Mouse (Mus musculus) kidney, embryonic 14.5 days (tissue): ENCODE measurements at regions not wholly inside any gene's neighbourhood (a gene's known extent, or its start where the extent isn't known, plus 50 kb on each side); places are given as distances from the start of the nearest gene placed in this dataset.
A peak's percentile ranks its signal among the peaks of the same experiment; 100 is the strongest.

Experiments
- ATAC-seq: fragments of 200-750 bp; cut with Nextera tagmentation; 2 replicates; pipeline ENCODE4 v1.8.0; 2017; ENCODE audit warnings: moderate number of reproducible peaks, mild to moderate bottlenecking, moderate TSS enrichment, moderate library complexity; ENCODE audit not compliant: low FRiP score, low TSS enrichment
- H3K27ac ChIP-seq: fragments of 300-500 bp; sonication (generic); 2 replicates; pipeline ENCODE4 v1.5.1; 2014; ENCODE audit warnings: low read depth, mild to moderate bottlenecking, low read length, moderate library complexity, mixed read lengths
- H3K27me3 ChIP-seq: fragments of 300-500 bp; sonication (generic); 2 replicates; pipeline ENCODE4 v1.6.1; 2014; ENCODE audit warnings: mild to moderate bottlenecking, low read length; ENCODE audit not compliant: control insufficient read depth, insufficient read depth
- H3K36me3 ChIP-seq: fragments of 300-500 bp; sonication (generic); 2 replicates; pipeline ENCODE4 v1.6.1; 2014; ENCODE audit warnings: low read length, mixed read lengths; ENCODE audit not compliant: control insufficient read depth, insufficient read depth
- H3K4me1 ChIP-seq: fragments of 300-500 bp; sonication (generic); 2 replicates; pipeline ENCODE4 v1.6.1; 2014; ENCODE audit warnings: low read length, mixed read lengths; ENCODE audit not compliant: control insufficient read depth, insufficient read depth
- H3K4me2 ChIP-seq: fragments of 300-500 bp; sonication (generic); replicated peaks from 2 replicates; pipeline ENCODE4 v1.6.1; 2014; ENCODE audit warnings: low read depth, mild to moderate bottlenecking, low read length
- H3K4me3 ChIP-seq: fragments of 300-500 bp; sonication (generic); 2 replicates; pipeline ENCODE4 v1.5.1; 2014; ENCODE audit warnings: mild to moderate bottlenecking, low read length
- H3K9ac ChIP-seq: fragments of 300-500 bp; sonication (generic); 2 replicates; pipeline ENCODE4 v1.6.1; 2014; ENCODE audit warnings: low read depth, mild to moderate bottlenecking, low read length, moderate library complexity
- H3K9me3 ChIP-seq: fragments of 300-500 bp; sonication (generic); 2 replicates; pipeline ENCODE4 v1.6.1; 2016; ENCODE audit warnings: low read length; ENCODE audit not compliant: control insufficient read depth
- WGBS: fragments of 180-500 bp; shearing (Covaris S2); extraction: QIAGEN DNeasy Blood & Tissue Kit; methylation state at CpG from one replicate; pipeline ENCODE4 v1.1.7; 2014; 5-methylcytosine and 5-hydroxymethylcytosine counted together

DNA sequence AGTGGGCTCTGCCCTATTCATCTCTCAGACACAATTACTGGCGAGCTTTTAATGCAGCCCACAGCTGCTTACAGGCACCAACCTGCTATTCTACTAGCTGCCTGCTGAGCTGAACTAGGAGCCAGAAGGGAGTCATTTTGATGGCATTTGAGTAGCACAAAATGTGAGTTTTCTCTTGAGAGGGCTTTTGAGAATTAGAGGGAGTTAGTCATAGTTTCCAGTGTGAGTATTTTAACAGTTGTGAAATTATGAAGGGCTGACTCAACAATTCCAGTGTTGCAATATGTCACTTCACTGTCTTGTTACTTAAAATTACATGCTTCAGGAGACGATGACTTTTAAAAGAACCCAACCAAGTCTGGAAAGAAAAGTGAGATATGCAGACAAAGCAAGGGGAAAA is 54.4 kb upstream of the Ly86 start:
- H3K36me3 ChIP-seq = no peaks in the 10 kb centered on the region
- no peaks in the 10 kb centered on the region for H3K4me1 ChIP-seq
- no peak overlapping the region for H3K4me2 ChIP-seq
- H3K9me3 ChIP-seq = no peaks in the 10 kb centered on the region
- no peak overlapping the region for H3K27ac ChIP-seq
- no peaks in the 10 kb centered on the region for H3K27me3 ChIP-seq
- WGBS = 56% methylated on average over 2 of the region's 2 CpGs
- ATAC-seq = no peak
- no peak overlapping the region for H3K4me3 ChIP-seq
- no peak overlapping the region for H3K9ac ChIP-seq

DNA sequence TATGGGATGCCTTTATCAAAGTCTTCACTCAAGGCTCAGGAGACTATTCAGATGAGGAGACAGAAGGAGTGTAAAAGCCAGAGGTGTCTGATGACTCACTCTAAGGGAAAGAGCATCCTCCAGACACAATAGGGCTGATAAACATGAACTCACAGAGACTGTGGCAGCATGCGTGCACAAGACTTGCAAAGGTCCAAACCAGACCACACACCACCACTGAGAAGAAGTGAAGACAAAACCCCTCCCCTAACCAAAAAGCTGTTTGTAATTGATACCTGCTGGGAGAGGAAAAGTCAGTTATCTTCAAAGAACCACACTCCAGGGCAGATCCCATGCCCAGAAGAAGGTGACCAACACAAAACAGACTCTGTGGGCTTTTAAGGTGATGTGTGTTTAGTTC is 56.0 kb upstream of the Ly86 start:
- no peak for ATAC-seq
- 59% methylated on average over 1 of the region's 1 CpGs for WGBS
- no peaks in the 10 kb centered on the region for H3K27me3 ChIP-seq
- no peaks in the 10 kb centered on the region for H3K9me3 ChIP-seq
- no peak overlapping the region for H3K9ac ChIP-seq
- H3K36me3 ChIP-seq = no peaks in the 10 kb centered on the region
- H3K4me3 ChIP-seq = no peak overlapping the region
- no peak overlapping the region for H3K4me2 ChIP-seq
- no peak overlapping the region for H3K27ac ChIP-seq
- H3K4me1 ChIP-seq = no peaks in the 10 kb centered on the region

- no peak for ATAC-seq
- WGBS = 81% methylated on average over 5 of the region's 5 CpGs
- no peaks in the 10 kb centered on the region for H3K27me3 ChIP-seq
Observed at GRCm38 (mm10) chr13:37282515-37282914, 62.5 kb upstream of the Ly86 start.

DNA sequence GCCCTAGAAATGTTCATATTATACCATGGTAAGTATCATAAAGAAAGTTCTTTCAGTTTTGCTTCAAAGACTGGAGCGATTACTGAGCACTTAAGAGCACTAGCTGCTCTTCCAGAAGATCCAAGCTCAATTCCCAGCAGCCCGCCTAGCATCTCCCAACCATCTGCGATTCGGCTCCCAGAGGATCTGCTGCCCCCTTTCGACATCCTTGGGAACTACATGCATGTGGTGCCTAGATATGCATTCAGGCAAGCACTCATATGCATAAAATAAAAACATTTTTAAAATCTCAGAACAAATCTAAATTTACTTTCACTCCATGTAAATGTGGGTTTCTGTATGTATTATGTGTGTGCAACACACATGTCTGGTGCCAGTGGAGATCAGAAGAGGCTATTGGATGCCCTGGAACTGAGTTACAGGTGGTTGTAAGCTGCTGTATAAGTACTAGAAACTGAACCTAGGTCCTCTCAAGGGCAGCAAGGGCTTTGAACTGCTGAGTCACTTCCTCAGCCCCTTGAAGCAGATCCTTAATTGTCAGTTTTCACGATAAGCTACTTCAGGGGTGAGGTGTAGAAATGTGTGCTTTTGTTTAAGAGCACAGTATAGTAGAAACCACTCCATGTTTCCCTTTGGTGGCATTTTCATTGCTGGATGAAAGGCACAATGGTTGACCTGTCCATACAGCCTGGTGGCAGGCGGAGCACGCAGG is 65.8 kb upstream of the Ly86 start:
- Histone ChIP-seq H3K4me3 (no peak overlapping the region), H3K4me1 (no peaks in the 10 kb centered on the region), H3K36me3 (no peaks in the 10 kb centered on the region), H3K9ac (no peak overlapping the region), H3K27me3 (no peaks in the 10 kb centered on the region), H3K9me3 (peaks cover 3% of the 10 kb centered on the region; the same call in 1 of the 2 replicates), H3K4me2 (no peak overlapping the region), H3K27ac (no peak overlapping the region)
- WGBS = 87% methylated on average over 8 of the region's 8 CpGs
- ATAC-seq = no peak

More at GRCm38 (mm10) chr13:37282515-37282914, 62.5 kb upstream of the Ly86 start:
- Histone ChIP-seq H3K9ac (no peak overlapping the region), H3K4me2 (no peak overlapping the region), H3K27ac (no peak overlapping the region), H3K9me3 (peaks cover 3% of the 10 kb centered on the region; the same call in 1 of the 2 replicates), H3K4me3 (no peak overlapping the region), H3K36me3 (no peaks in the 10 kb centered on the region), H3K4me1 (no peaks in the 10 kb centered on the region)

DNA sequence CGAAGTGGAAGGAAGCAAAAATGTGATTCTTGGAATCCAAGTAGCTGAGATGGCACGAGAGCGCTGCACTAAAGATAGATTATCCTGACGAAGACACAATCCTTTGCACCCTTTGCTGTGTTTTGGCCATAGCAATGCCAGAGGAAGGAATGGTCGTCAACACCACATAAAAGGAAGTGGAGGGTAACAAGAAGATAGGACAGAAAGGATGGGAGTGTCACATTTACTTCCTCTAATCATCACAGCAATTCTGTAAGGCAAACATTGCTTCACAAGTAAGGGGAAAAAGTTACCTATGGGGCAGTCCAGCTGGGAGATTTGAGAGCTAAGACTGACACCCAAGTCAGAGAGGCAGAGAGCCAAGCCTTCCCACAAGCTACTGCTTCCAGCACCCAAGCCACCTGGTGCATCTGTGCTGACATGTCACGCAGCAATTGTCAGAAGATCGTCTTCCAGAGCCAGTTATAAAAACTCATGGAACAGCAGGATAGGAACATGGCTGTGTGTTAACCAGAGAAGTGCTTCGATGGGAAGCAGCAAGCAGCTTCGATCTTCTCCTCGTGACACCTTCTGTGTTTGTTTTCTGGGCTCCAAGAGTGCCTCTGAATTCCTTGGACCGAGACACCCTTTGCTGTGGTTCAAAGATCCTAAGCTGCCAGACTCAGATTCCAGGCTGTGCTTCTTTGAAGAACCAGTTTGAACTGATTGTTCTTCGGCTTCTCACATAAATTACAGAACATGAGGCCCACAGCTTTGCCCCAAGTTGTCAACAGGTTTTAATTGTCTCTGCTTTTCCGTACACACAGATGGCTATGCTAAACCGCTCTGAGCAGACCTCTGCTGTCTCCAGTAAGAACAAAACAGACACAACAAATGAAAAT is 95.2 kb upstream of the Ly86 start:
- ATAC-seq = peak; percentile 86; the same call in 1 of the 2 replicates

DNA sequence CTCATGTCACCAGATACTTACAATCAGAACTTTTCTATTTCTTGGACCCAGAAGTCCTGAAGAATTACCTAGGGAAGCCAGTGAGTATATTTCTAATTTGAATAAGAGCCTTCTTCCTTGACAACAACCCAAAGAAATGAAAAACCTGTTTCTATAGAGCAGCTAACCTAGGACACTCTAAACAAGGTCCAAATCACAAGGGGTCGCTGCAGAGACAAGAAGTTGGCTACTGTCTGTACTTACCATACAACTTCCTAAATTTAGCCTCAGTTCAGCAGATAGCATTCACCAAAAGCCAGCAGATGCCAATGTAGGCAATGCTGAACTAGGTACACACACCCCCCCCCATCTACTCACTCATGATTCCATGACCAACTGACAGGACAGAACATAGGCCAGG is 96.3 kb upstream of the Ly86 start:
- no peak for ATAC-seq
- H3K4me1 ChIP-seq = no peaks in the 10 kb centered on the region
- 76% methylated on average over 1 of the region's 1 CpGs for WGBS
- H3K9me3 ChIP-seq = no peaks in the 10 kb centered on the region
- no peak overlapping the region for H3K4me2 ChIP-seq
- H3K36me3 ChIP-seq = no peaks in the 10 kb centered on the region
- no peak overlapping the region for H3K9ac ChIP-seq
- no peak overlapping the region for H3K4me3 ChIP-seq
- no peaks in the 10 kb centered on the region for H3K27me3 ChIP-seq
- no peak overlapping the region for H3K27ac ChIP-seq

More for the DNA sequence above, 95.2 kb upstream of the Ly86 start:
- no peaks in the 10 kb centered on the region for H3K9me3 ChIP-seq
- H3K27ac ChIP-seq = no peak overlapping the region
- whole genome bisulfite sequencing = 20% methylated on average over 14 of the region's 14 CpGs
- H3K9ac ChIP-seq = no peak overlapping the region
- H3K36me3 ChIP-seq = no peaks in the 10 kb centered on the region
- no peak overlapping the region for H3K4me3 ChIP-seq
- no peak overlapping the region; the same call in 1 of the 2 replicates for H3K4me2 ChIP-seq
- H3K27me3 ChIP-seq = no peaks in the 10 kb centered on the region
- H3K4me1 ChIP-seq = no peaks in the 10 kb centered on the region

- H3K27me3 ChIP-seq = no peaks in the 10 kb centered on the region
- no peak overlapping the region for H3K4me2 ChIP-seq
- H3K9ac ChIP-seq = no peak overlapping the region
- no peak overlapping the region for H3K27ac ChIP-seq
- no peaks in the 10 kb centered on the region; the same call in 1 of the 2 replicates for H3K9me3 ChIP-seq
- no peaks in the 10 kb centered on the region for H3K4me1 ChIP-seq
- WGBS = 90% methylated on average over 5 of the region's 5 CpGs
- H3K4me3 ChIP-seq = no peak overlapping the region
- no peaks in the 10 kb centered on the region for H3K36me3 ChIP-seq
- ATAC-seq = no peak
Observed at GRCm38 (mm10) chr13:37240048-37240447, 105.0 kb upstream of the Ly86 start.

- Histone ChIP-seq H3K4me3 (no peak overlapping the region), H3K9me3 (no peaks in the 10 kb centered on the region; the same call in 1 of the 2 replicates), H3K27ac (no peak overlapping the region), H3K4me1 (no peaks in the 10 kb centered on the region), H3K9ac (no peak overlapping the region), H3K36me3 (no peaks in the 10 kb centered on the region), H3K27me3 (no peaks in the 10 kb centered on the region), H3K4me2 (no peak overlapping the region)
- 91% methylated on average over 3 of the region's 3 CpGs for WGBS
- no peak for ATAC-seq
Observed at GRCm38 (mm10) chr13:37237285-37237684, 107.7 kb upstream of the Ly86 start.

DNA sequence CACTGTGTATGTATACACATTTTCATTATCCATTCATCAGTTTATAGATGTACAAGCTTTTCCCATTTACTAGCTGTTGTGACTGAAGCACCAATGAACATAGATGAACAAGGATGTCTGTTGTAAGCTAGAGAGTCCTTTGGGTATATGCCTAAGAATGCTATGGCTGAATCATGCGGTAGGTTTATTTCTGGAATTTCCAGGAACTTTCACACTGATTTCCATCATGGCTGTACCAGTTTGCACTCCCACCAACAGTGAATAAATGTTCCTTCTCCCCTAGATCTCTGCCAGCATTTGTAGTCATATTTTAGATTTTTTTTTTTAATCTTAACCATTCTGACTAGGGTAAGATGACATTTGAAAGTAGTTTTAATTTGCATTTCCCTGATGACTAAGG is 119.2 kb upstream of the Ly86 start:
- H3K9ac ChIP-seq = no peak overlapping the region
- no peak overlapping the region for H3K4me2 ChIP-seq
- H3K27me3 ChIP-seq = no peaks in the 10 kb centered on the region
- no peak overlapping the region for H3K4me3 ChIP-seq
- 94% methylated on average over 1 of the region's 1 CpGs for WGBS
- no peaks in the 10 kb centered on the region for H3K36me3 ChIP-seq
- H3K9me3 ChIP-seq = no peaks in the 10 kb centered on the region
- no peak for ATAC-seq
- H3K27ac ChIP-seq = no peak overlapping the region
- no peaks in the 10 kb centered on the region for H3K4me1 ChIP-seq
